Mouse (Mus musculus) lung, adult 2 months (tissue): ENCODE data around the gene Trp53rka.

ENCODE experiments used
- CTCF ChIP-seq: fragments of 200-500 bp; IDR thresholded peaks from 2 replicates; pipeline ENCODE4 v1.5.1; 2011; ENCODE audit warnings: mild to moderate bottlenecking, low read length, control low read depth; ENCODE audit not compliant: insufficient read depth
- POLR2A ChIP-seq: fragments of 200-500 bp; IDR thresholded peaks from 2 replicates; pipeline ENCODE4 v1.6.1; 2011; ENCODE audit warnings: low read depth, mild to moderate bottlenecking, control low read depth, low read length, borderline replicate concordance; ENCODE audit errors: extremely low read depth

GRCm38 (mm10) chr2:165512426-165512825, 19.3 kb upstream of the Trp53rka start:
- TF ChIP-seq CTCF: no peak
- no peak for TF ChIP-seq POLR2A
